Mouse (Mus musculus): Measurements from ENCODE around the gene Wwc1. TPM values are rescaled to one million over a fixed set of nuclear protein-coding genes. Genes with fewer than 3 reads are reported as not detected.

Gene Wwc1
- polyA plus RNA-seq, 1 experiment from 2014 or later: 7.8 TPM

DNA sequence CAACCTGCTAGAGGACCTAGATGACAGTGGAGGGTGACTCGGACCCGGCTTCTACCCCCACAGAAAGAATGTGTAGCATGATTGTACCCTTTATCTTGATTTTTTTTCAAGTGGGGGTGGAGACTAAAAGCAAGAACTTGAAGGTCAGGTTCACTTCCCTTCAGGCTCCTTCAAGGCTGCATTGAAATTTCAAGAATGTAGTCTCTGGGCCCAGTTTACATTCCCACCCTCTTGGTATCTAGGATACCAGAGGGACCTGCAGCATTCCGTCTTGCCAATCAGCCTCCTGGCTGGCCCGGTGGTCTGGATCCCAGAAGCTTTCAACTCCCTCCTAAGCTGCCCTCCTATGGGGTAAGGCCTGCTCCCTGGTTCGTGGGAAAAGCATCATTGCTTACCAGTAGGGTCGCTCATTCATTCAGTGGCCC lies 31.9 kb downstream of the Wwc1 start:
- Histone ChIP-seq H3K4me1 (replicated peaks; ENCODE audit: control insufficient read depth, insufficient read depth, low read length) (peaks cover 36% of the 10 kb centered on the region), H3K27me3 (ENCODE audit: control insufficient read depth, insufficient read depth, low read depth, low read length) (no peaks in the 10 kb centered on the region), H3K36me3 (ENCODE audit: control insufficient read depth, insufficient read depth, low read length) (no peaks in the 10 kb centered on the region), H3K9ac (ENCODE audit: low read length) (no peak overlapping the region; the same call in 1 of the 2 replicates), H3K4me3 (ENCODE audit: low read length) (no peak overlapping the region), H3K4me2 (ENCODE audit: low read depth, low read length) (peak overlapping the region; percentile 39), H3K27ac (ENCODE audit: low read length) (peak overlapping the region; percentile 87), H3K9me3 (ENCODE audit: control insufficient read depth, low read length) (no peaks in the 10 kb centered on the region)
- WGBS: 21% methylated on average over 6 of the region's 6 CpGs
- ATAC-seq (ENCODE audit: low read depth): peak; percentile 87

DNA sequence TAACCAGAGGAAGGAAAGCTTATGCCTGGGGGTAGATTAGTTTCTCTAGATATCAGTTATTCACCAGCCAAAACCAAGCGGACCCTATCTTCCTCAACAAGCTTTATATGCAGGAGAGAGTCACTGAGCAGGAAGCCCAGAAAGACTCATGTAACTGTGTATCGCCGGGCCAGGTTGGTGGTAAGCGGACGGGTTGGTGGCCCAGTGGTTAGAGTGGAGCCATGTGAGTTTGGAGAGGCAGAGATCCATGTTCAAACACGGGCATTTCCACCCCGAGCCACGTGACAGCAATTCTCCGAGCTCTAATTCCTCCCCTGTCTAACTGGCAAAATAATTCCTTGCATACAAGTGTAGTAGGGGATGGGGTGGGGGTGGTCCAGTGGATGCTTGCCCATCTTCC lies 32.4 kb downstream of the Wwc1 start:
- peak overlapping the region; percentile 39 for H3K4me2 ChIP-seq (ENCODE audit: low read depth, low read length)
- H3K36me3 ChIP-seq (ENCODE audit: control insufficient read depth, insufficient read depth, low read length): no peaks in the 10 kb centered on the region
- ATAC-seq (ENCODE audit: low read depth): peak; percentile 32
- H3K4me1 ChIP-seq (replicated peaks; ENCODE audit: control insufficient read depth, insufficient read depth, low read length): peaks cover 36% of the 10 kb centered on the region
- no peak overlapping the region for H3K9ac ChIP-seq (ENCODE audit: low read length)
- WGBS: 54% methylated on average over 9 of the region's 9 CpGs
- H3K27ac ChIP-seq (ENCODE audit: low read length): peak overlapping the region; percentile 86
- H3K9me3 ChIP-seq (ENCODE audit: control insufficient read depth, low read length): no peaks in the 10 kb centered on the region
- H3K4me3 ChIP-seq (ENCODE audit: low read length): no peak overlapping the region
- H3K27me3 ChIP-seq (ENCODE audit: control insufficient read depth, insufficient read depth, low read depth, low read length): no peaks in the 10 kb centered on the region

GRCm38 (mm10) chr11:35945187-35945586 lies 35.1 kb downstream of the Wwc1 start:
- Histone ChIP-seq H3K9me3 (ENCODE audit: control insufficient read depth, low read length) (no peaks in the 10 kb centered on the region), H3K9ac (ENCODE audit: low read length) (no peak overlapping the region), H3K27me3 (ENCODE audit: control insufficient read depth, insufficient read depth, low read depth, low read length) (no peaks in the 10 kb centered on the region), H3K4me2 (ENCODE audit: low read depth, low read length) (no peak overlapping the region), H3K4me3 (ENCODE audit: low read length) (no peak overlapping the region), H3K4me1 (replicated peaks; ENCODE audit: control insufficient read depth, insufficient read depth, low read length) (peaks cover 30% of the 10 kb centered on the region), H3K27ac (ENCODE audit: low read length) (peak overlapping the region; percentile 29; the same call in 1 of the 2 replicates), H3K36me3 (ENCODE audit: control insufficient read depth, insufficient read depth, low read length) (no peaks in the 10 kb centered on the region)
- ATAC-seq (ENCODE audit: low read depth): peak; percentile 17; the same call in 1 of the 2 replicates
- WGBS: 27% methylated on average over 6 of the region's 6 CpGs

GRCm38 (mm10) chr11:35941641-35942040 lies 38.7 kb downstream of the Wwc1 start:
- 70% methylated on average over 3 of the region's 3 CpGs for WGBS
- Histone ChIP-seq H3K4me1 (replicated peaks; ENCODE audit: control insufficient read depth, insufficient read depth, low read length) (peaks cover 13% of the 10 kb centered on the region), H3K27me3 (ENCODE audit: control insufficient read depth, insufficient read depth, low read depth, low read length) (no peaks in the 10 kb centered on the region), H3K9ac (ENCODE audit: low read length) (no peak overlapping the region), H3K27ac (ENCODE audit: low read length) (no peak overlapping the region), H3K9me3 (ENCODE audit: control insufficient read depth, low read length) (no peaks in the 10 kb centered on the region), H3K4me2 (ENCODE audit: low read depth, low read length) (no peak overlapping the region), H3K36me3 (ENCODE audit: control insufficient read depth, insufficient read depth, low read length) (no peaks in the 10 kb centered on the region), H3K4me3 (ENCODE audit: low read length) (no peak overlapping the region)
- no peak for ATAC-seq (ENCODE audit: low read depth)

- Histone ChIP-seq H3K27ac (ENCODE audit: low read length) (no peak overlapping the region), H3K36me3 (ENCODE audit: control insufficient read depth, insufficient read depth, low read length) (no peaks in the 10 kb centered on the region), H3K4me3 (ENCODE audit: low read length) (no peak overlapping the region), H3K9ac (ENCODE audit: low read length) (no peak overlapping the region), H3K4me2 (ENCODE audit: low read depth, low read length) (no peak overlapping the region), H3K9me3 (ENCODE audit: control insufficient read depth, low read length) (no peaks in the 10 kb centered on the region), H3K4me1 (replicated peaks; ENCODE audit: control insufficient read depth, insufficient read depth, low read length) (peaks cover 14% of the 10 kb centered on the region), H3K27me3 (ENCODE audit: control insufficient read depth, insufficient read depth, low read depth, low read length) (no peaks in the 10 kb centered on the region)
- no peak for ATAC-seq (ENCODE audit: low read depth)
- WGBS: 47% methylated on average over 5 of the region's 5 CpGs
These were observed 39.3 kb downstream of the Wwc1 start for GRCm38 (mm10) chr11:35941064-35941463.

GRCm38 (mm10) chr11:35938790-35939385 lies 41.4 kb downstream of the Wwc1 start:
- H3K9me3 ChIP-seq (ENCODE audit: control insufficient read depth, low read length): no peaks in the 10 kb centered on the region
- peak; percentile 79 for ATAC-seq (ENCODE audit: low read depth)
- H3K4me1 ChIP-seq (replicated peaks; ENCODE audit: control insufficient read depth, insufficient read depth, low read length): peaks cover 20% of the 10 kb centered on the region; the same call in 1 of the 2 replicates
- no peaks in the 10 kb centered on the region for H3K36me3 ChIP-seq (ENCODE audit: control insufficient read depth, insufficient read depth, low read length)
- no peaks in the 10 kb centered on the region for H3K27me3 ChIP-seq (ENCODE audit: control insufficient read depth, insufficient read depth, low read depth, low read length)
- H3K4me3 ChIP-seq (ENCODE audit: low read length): no peak overlapping the region
- 39% methylated on average over 6 of the region's 6 CpGs for WGBS
- H3K4me2 ChIP-seq (ENCODE audit: low read depth, low read length): no peak overlapping the region
- H3K27ac ChIP-seq (ENCODE audit: low read length): peak overlapping the region; percentile 60
- H3K9ac ChIP-seq (ENCODE audit: low read length): no peak overlapping the region

GRCm38 (mm10) chr11:35935645-35936044 lies 44.7 kb downstream of the Wwc1 start:
- Histone ChIP-seq H3K36me3 (ENCODE audit: control insufficient read depth, insufficient read depth, low read length) (no peaks in the 10 kb centered on the region), H3K9me3 (ENCODE audit: control insufficient read depth, low read length) (no peaks in the 10 kb centered on the region), H3K9ac (ENCODE audit: low read length) (no peak overlapping the region), H3K4me1 (replicated peaks; ENCODE audit: control insufficient read depth, insufficient read depth, low read length) (peaks cover 19% of the 10 kb centered on the region), H3K27ac (ENCODE audit: low read length) (no peak overlapping the region), H3K4me3 (ENCODE audit: low read length) (no peak overlapping the region), H3K27me3 (ENCODE audit: control insufficient read depth, insufficient read depth, low read depth, low read length) (no peaks in the 10 kb centered on the region), H3K4me2 (ENCODE audit: low read depth, low read length) (no peak overlapping the region)
- WGBS: 42% methylated on average over 3 of the region's 3 CpGs
- no peak for ATAC-seq (ENCODE audit: low read depth)

DNA sequence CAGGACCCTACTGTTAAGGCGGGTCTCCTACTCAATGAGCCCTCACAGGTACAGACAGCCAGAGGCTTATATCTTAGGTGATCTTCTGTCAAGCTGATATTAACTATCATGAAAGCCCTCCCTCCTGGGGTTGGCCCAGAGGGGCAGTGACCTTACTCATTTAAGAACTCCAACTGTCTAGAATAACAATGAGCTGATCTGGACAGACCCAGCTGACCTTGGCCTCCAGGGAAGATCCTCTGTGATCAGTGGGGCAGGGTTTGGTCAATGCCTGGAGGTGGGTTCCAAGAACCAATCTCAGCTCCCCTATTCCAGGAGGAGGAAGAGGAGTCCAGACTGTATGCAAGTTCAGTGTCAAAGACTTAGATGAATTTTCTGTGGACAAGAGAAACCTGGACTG lies 45.2 kb downstream of the Wwc1 start:
- ATAC-seq (ENCODE audit: low read depth): no peak
- H3K9ac ChIP-seq (ENCODE audit: low read length): no peak overlapping the region
- no peak overlapping the region for H3K4me3 ChIP-seq (ENCODE audit: low read length)
- H3K27ac ChIP-seq (ENCODE audit: low read length): no peak overlapping the region
- H3K27me3 ChIP-seq (ENCODE audit: control insufficient read depth, insufficient read depth, low read depth, low read length): no peaks in the 10 kb centered on the region
- 88% methylated on average over 1 of the region's 1 CpGs for WGBS
- H3K36me3 ChIP-seq (ENCODE audit: control insufficient read depth, insufficient read depth, low read length): no peaks in the 10 kb centered on the region
- peaks cover 19% of the 10 kb centered on the region for H3K4me1 ChIP-seq (replicated peaks; ENCODE audit: control insufficient read depth, insufficient read depth, low read length)
- no peak overlapping the region for H3K4me2 ChIP-seq (ENCODE audit: low read depth, low read length)
- H3K9me3 ChIP-seq (ENCODE audit: control insufficient read depth, low read length): no peaks in the 10 kb centered on the region

- Histone ChIP-seq H3K4me1 (replicated peaks; ENCODE audit: control insufficient read depth, insufficient read depth, low read length) (peaks cover 14% of the 10 kb centered on the region), H3K9ac (ENCODE audit: low read length) (0 out of 2 replicates have a peak overlapping the region, but pooled peaks have one; percentile 14), H3K27me3 (ENCODE audit: control insufficient read depth, insufficient read depth, low read depth, low read length) (no peaks in the 10 kb centered on the region), H3K4me2 (ENCODE audit: low read depth, low read length) (peak overlapping the region; percentile 16), H3K36me3 (ENCODE audit: control insufficient read depth, insufficient read depth, low read length) (no peaks in the 10 kb centered on the region), H3K27ac (ENCODE audit: low read length) (peak overlapping the region; percentile 75), H3K4me3 (ENCODE audit: low read length) (no peak overlapping the region), H3K9me3 (ENCODE audit: control insufficient read depth, low read length) (no peaks in the 10 kb centered on the region)
- ATAC-seq (ENCODE audit: low read depth): peak; percentile 64
- WGBS: 23% methylated on average over 14 of the region's 14 CpGs
These were observed 46.8 kb downstream of the Wwc1 start for GRCm38 (mm10) chr11:35933402-35934085.

All from lung, embryonic 16.5 days (tissue).